27 mouse cellular contexts compared by ENCODE assay signal in the genomic region with DNA sequence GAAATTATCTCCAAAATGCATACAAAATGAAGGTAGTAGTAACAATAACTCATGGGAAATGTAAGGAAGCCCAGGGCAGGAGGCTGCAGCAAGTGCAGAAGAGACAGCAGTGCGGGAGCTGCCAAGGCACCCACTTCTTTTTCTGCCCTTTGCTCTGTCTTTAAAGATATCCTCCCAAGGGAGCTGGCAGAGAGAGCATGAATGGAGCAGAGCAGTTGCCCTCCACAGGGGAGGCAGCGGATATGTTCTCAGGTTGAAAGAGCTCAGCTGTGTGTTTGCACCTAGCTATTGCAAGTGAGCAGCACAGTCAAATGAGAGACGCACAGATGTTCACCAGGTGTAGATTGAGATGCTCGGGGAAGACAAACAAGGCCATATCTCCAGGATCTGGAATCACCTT.
DNase-seq lines count a peak whose midpoint lies in the region; ATAC-seq lines count a peak whose summit lies in the region.
"Had no signal": no experiment of that assay in that cellular context is flagged by ENCODE, and none has a peak within 500 bp of the region (broad histone marks: within the 10 kb centered on the region; RNA-seq: fewer than 3 reads in every experiment).

No protein-coding gene starts in this region.

- no peak for ATAC-seq in kidney, embryonic 16.5 days (ENCODE audit: low FRiP score, low TSS enrichment)
- no peak for ATAC-seq in kidney, embryonic 14.5 days (ENCODE audit: low FRiP score, low TSS enrichment)
- no peak for ATAC-seq in neural tube, embryonic 15.5 days (ENCODE audit: low FRiP score)
- ATAC-seq: forebrain, embryonic 14.5 days; forebrain, postnatal 0 days; Patski had no signal

- H3K27me3 ChIP-seq in kidney, embryonic 16.5 days (ENCODE audit: insufficient read depth, low read length) = no peaks in the 10 kb centered on the region
- H3K27me3 ChIP-seq in kidney, embryonic 14.5 days (ENCODE audit: control insufficient read depth, insufficient read depth, low read length) = 0 out of 2 replicates have a peak, but pooled peaks cover 4% of the 10 kb centered on the region
- no peaks in the 10 kb centered on the region for H3K27me3 ChIP-seq in neural tube, embryonic 15.5 days (replicated peaks)
- no peaks in the 10 kb centered on the region for H3K27me3 ChIP-seq in limb, embryonic 10.5 days (ENCODE audit: low read depth, poor library complexity, severe bottlenecking)
- H3K27me3 ChIP-seq: heart, embryonic 13.5 days; hindbrain, embryonic 12.5 days; hindbrain, embryonic 15.5 days; Patski had no signal

- no peak overlapping the region for H3K27ac ChIP-seq in kidney, embryonic 16.5 days (ENCODE audit: low read length)
- no peak overlapping the region for H3K27ac ChIP-seq in kidney, embryonic 14.5 days (ENCODE audit: low read depth, low read length)
- H3K27ac ChIP-seq in neural tube, embryonic 15.5 days (replicated peaks) = no peak overlapping the region
- H3K27ac ChIP-seq in limb, embryonic 10.5 days = no peak overlapping the region
- H3K27ac ChIP-seq: forebrain, embryonic 10.5 days; gastrocnemius, adult 2 months; heart, adult 2 months; heart, embryonic 10.5 days; heart, embryonic 13.5 days; hindbrain, embryonic 12.5 days; hindbrain, embryonic 15.5 days had no signal

- WGBS in kidney, embryonic 16.5 days = 73% methylated on average over 4 of the region's 4 CpGs
- 76% methylated on average over 4 of the region's 4 CpGs for WGBS in kidney, embryonic 14.5 days
- 81% methylated on average over 4 of the region's 4 CpGs for WGBS in neural tube, embryonic 15.5 days
- WGBS in limb, embryonic 10.5 days = 67% methylated on average over 4 of the region's 4 CpGs

- no peaks in the 10 kb centered on the region for H3K36me3 ChIP-seq in kidney, embryonic 16.5 days (ENCODE audit: insufficient read depth, low read length)
- no peaks in the 10 kb centered on the region for H3K36me3 ChIP-seq in kidney, embryonic 14.5 days (ENCODE audit: control insufficient read depth, insufficient read depth, low read length)
- no peaks in the 10 kb centered on the region for H3K36me3 ChIP-seq in neural tube, embryonic 15.5 days
- H3K36me3 ChIP-seq in limb, embryonic 10.5 days = no peaks in the 10 kb centered on the region
- H3K36me3 ChIP-seq: forebrain, embryonic 10.5 days; G1E; heart, embryonic 10.5 days; heart, embryonic 13.5 days; hindbrain, embryonic 12.5 days; hindbrain, embryonic 15.5 days had no signal

- no peaks in the 10 kb centered on the region for H3K9me3 ChIP-seq in kidney, embryonic 16.5 days (ENCODE audit: low read length)
- no peaks in the 10 kb centered on the region for H3K9me3 ChIP-seq in kidney, embryonic 14.5 days (ENCODE audit: control insufficient read depth, low read length)
- no peaks in the 10 kb centered on the region for H3K9me3 ChIP-seq in neural tube, embryonic 15.5 days (replicated peaks)
- no peaks in the 10 kb centered on the region for H3K9me3 ChIP-seq in limb, embryonic 10.5 days (replicated peaks)
- H3K9me3 ChIP-seq: forebrain, embryonic 10.5 days; heart, embryonic 10.5 days; heart, embryonic 13.5 days; hindbrain, embryonic 12.5 days; hindbrain, embryonic 15.5 days had no signal

- H3K4me3 ChIP-seq in kidney, embryonic 16.5 days (ENCODE audit: low read length) = no peak overlapping the region
- no peak overlapping the region for H3K4me3 ChIP-seq in kidney, embryonic 14.5 days (ENCODE audit: low read length)
- H3K4me3 ChIP-seq in neural tube, embryonic 15.5 days (replicated peaks) = no peak overlapping the region
- no peak overlapping the region for H3K4me3 ChIP-seq in limb, embryonic 10.5 days
- H3K4me3 ChIP-seq: forebrain, embryonic 10.5 days; gastrocnemius, adult 2 months; heart, adult 2 months; heart, embryonic 10.5 days; heart, embryonic 13.5 days; hindbrain, embryonic 12.5 days; hindbrain, embryonic 15.5 days had no signal

- peaks cover 20% of the 10 kb centered on the region for H3K4me1 ChIP-seq in kidney, embryonic 16.5 days (ENCODE audit: insufficient read depth, low read length)
- peaks cover 22% of the 10 kb centered on the region; the same call in 1 of the 2 replicates for H3K4me1 ChIP-seq in kidney, embryonic 14.5 days (ENCODE audit: control insufficient read depth, insufficient read depth, low read length)
- H3K4me1 ChIP-seq in neural tube, embryonic 15.5 days = peaks cover 23% of the 10 kb centered on the region
- H3K4me1 ChIP-seq in limb, embryonic 10.5 days = peaks cover 35% of the 10 kb centered on the region

- peak; percentile 27 for DNase-seq in kidney, adult 11 months
- DNase-seq in kidney, adult 8-10 months = peak; percentile 38 to 51
- peak; percentile 20 for DNase-seq in neural tube, embryonic 10.5 days (ENCODE audit: extremely low spot score, low spot score)
- DNase-seq in limb, embryonic 10.5 days (ENCODE audit: low spot score) = peak; percentile 28
- no peak for DNase-seq in liver
- DNase-seq: adrenal gland, postnatal 10 days; adrenal gland, postnatal 36 days; B cell, adult 2 months; cerebellum, adult 18-20 months; cerebellum, adult 9-10 months; cerebellum, postnatal 14 days; forebrain, postnatal 0 days; gastrocnemius, adult 2 months; gastrocnemius, postnatal 25 days; heart, adult 2 months; heart, postnatal 14 days had no signal

- H3K4me2 ChIP-seq in kidney, embryonic 16.5 days (replicated peaks; ENCODE audit: low read depth, low read length) = no peak overlapping the region
- H3K4me2 ChIP-seq in kidney, embryonic 14.5 days (replicated peaks; ENCODE audit: low read depth, low read length) = no peak overlapping the region
- no peak overlapping the region for H3K4me2 ChIP-seq in neural tube, embryonic 15.5 days
- H3K4me2 ChIP-seq: heart, embryonic 13.5 days; hindbrain, embryonic 12.5 days; hindbrain, embryonic 15.5 days had no signal

- no peak overlapping the region for H3K9ac ChIP-seq in kidney, embryonic 16.5 days (replicated peaks; ENCODE audit: low read length)
- H3K9ac ChIP-seq in kidney, embryonic 14.5 days (ENCODE audit: low read depth, low read length) = no peak overlapping the region
- no peak overlapping the region for H3K9ac ChIP-seq in neural tube, embryonic 15.5 days (replicated peaks)
- H3K9ac ChIP-seq: forebrain, postnatal 0 days; heart, embryonic 13.5 days; hindbrain, embryonic 12.5 days; hindbrain, embryonic 15.5 days had no signal
